Mouse (Mus musculus): Measurements from ENCODE around the gene Hivep2.

- TF ChIP-seq CTCF (IDR thresholded peaks at IDR 0.05; ENCODE audit: borderline replicate concordance, extremely low read depth, insufficient read depth, insufficient read length) (no peak), POLR2A (IDR thresholded peaks at IDR 0.05; ENCODE audit: borderline replicate concordance, extremely low read depth, insufficient read depth, insufficient read length, poor library complexity, severe bottlenecking) (no peak)
Measured at GRCm38 (mm10) chr10:14189050-14189449, 223.2 kb downstream of the Hivep2 start.
